Mouse (Mus musculus): ENCODE results near the gene B4galnt4.

DNA sequence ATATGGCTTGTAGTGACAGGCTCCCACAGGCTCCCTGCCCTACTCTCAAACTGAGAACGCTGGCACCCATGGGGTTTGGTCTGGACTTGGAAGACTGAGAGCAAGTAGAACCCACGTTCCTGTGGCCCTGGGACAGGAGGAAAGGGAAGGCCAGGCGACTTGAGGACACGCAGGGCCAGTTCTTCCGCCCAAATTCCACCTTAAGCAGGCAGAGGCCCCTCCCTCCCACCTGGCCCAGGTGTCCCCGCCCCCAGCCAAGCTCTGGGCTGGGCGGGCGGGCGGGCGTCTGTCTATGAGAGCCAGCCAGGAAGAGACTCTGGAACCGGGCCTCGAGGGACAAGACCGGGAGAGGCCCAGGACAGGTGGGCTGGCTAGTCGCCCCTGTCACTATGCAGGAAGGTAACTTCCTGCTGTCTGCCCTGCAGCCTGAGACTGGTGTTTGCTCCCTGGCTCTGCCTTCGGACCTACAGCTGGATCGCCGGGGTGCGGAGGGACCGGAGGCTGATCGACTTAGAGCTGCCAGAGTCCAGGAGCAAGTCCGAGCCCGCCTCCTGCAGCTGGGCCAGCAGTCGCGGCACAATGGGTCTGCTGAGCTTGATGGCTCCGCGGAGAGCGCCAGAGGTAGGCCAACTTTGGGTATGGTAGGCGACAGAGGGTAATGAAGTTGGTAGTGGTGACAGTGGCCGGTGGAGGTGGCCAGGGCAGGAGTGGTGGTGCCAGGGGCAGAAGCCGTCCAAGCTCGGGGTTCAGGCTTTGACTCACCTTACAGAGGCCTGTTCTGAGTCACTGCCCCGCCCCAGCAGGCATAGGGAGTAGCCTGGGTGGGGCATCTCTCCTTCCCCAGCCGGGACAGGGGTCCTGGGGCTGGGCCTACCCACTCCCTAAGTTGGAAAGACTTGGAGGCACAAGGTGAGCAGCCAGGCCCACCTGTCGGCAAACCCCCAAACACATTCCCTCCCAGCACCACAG is 18.9 kb downstream of the B4galnt4 start:
- TF ChIP-seq EP300 (IDR thresholded peaks at IDR 0.05; ENCODE audit: low read depth): no peak
- TF ChIP-seq CTCF (IDR thresholded peaks at IDR 0.05; ENCODE audit: low read depth): no peak
